Mouse (Mus musculus): ENCODE results near the gene Olfr527. TPM values are rescaled to one million over a fixed set of nuclear protein-coding genes. Genes with fewer than 3 reads are reported as not detected.

Olfr527 gene
- total RNA-seq (2021): not detected in 2 replicates
- long read RNA-seq: 0 reads

DNA sequence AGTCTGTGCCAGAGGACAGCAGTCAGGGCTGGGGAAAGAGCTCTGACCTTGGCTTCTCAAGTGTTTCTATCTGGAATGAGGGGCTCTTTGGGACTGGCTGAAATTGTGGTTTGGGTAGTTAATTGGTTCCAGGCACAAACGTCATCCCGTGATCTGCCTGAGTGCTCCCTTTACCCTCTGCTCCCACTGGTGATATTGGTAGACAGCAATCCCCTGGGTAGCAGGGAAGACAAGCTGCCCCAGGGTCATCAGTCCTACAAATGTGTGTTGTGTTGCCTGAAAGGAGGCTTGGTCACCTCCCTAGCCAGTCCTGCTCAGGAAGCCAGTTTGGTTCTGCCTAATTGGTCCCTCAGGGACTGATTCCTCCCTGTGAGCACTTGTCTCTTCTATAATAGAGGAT lies at the start of gene Olfr527:
TSS of gene Olfr527 (plus strand) at position 301 of the 400 bp plus-strand sequence.
- no peak for DNase-seq

DNA sequence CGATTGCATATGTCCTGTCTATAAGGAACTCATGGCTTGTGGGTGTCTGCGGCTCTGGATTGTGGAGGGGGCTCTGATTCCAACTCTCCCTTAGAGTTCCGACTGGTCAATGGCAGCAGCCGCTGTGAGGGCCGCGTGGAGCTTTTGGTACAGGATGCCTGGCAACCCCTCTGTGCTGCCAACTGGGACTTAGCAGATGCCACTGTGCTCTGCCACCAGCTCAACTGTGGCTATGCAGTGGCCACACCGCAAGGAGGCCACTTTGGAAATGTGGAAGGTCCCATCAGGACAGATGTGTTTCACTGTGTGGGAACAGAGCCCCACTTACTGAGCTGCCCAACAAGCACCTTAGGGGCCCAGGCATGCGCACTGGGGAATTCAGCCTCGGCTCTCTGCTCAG lies 38.1 kb upstream of the Olfr527 start:
- no peak for DNase-seq

DNA sequence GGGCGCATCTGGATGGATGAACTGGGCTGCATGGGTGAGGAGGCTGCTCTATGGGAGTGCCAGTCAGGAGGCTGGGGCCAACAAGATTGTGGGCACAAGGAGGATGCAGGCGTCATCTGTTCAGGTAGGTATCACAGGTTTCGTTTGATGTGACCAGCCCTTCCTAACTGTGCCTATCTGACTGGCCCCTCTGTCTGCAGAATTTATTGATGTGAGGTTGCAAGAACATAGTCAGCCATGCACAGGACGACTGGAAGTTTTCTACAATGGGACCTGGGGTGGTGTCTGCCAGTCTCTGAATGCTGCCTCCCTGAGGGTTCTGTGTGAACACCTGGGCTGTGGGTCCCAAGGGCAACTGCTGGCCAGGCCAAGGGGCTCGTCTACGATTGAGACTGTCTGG lies 36.9 kb upstream of the Olfr527 start:
- no peak for DNase-seq

DNA sequence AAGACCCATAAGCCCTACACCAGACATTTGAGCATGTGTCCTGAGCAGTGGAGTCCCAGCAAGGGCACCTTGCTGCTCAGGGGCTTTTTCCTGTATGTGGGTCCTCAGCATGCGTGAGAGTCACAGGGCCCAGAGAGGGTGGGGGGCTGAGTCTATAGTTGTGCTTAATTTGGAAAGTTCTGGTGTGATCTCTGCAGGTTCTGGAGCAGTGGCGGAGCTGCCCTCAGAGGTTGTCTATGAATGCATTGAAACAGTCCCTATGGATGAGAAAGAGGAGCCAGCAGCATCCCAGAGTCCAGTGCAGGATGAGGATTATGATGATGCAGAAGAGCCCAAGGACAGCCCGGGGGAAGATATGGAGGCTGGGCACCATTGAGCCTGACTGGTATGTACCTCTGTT lies 34.4 kb upstream of the Olfr527 start:
- DNase-seq: no peak

DNA sequence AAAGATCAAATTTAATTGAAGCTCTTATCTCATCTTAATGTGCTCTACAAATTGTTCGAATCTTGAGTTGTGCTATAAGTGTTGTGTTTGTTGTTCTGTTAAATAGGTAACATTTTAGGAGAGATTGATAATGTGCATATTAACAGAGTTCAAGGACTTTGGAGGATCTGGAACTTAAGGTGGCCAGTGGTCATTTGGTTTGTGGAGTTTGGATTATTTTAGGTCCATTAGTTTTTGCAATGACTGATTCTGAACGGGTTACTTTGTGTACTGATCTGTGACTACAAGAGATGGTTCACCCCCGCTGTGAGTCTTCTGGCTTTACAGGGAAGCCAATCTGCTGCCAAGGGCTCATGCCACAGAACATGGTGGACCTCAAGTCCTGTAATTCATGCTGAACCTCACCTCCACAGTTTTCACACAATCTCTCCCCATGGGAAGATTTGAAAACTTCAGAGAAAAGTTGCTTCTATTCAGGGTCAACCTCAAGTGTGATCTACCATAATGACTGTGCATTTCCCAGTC lies 13.9 kb upstream of the Olfr527 start:
- no peak for DNase-seq

DNA sequence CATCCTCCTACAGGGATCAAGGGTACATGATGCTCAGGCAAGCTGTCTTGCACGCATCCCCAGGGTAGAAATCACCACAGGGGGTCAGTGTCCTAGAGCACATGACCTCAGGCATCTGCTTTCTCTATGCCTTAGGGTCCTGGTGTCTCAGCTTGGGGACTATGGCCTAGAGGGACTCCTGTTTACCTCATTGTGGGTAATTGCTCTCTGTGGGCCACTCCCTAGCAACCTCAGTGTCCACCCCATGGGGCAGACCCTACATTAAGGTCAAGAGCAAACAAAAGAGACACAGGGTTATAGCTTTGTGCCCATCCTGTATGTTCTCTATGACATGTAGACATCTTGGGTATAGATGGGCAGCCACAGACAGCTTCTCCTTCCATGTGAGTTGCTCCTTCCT lies 13.3 kb upstream of the Olfr527 start, which contains the start of gene Olfr525:
TSS of gene Olfr525 (plus strand) at position 301 of the 400 bp plus-strand sequence.
- no peak for DNase-seq

DNA sequence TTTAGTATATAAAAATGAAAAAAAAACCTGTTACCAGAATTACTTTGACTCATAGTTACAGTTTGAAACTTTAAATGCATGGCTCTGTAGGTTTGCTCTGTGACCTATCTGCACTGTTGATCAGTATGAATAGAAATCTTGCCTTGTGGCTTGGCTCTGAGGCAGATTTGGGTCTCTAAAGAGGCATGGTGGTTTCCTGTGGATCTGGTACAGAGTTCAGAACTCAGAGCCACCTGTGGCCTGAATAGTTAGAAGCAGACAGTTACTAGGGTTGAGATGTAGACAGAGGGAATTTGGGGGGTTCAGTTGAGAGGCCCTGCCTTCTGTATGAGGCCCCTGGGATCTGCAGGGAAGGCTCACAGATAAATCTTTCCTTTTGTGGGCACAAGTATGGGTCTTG lies 12.7 kb upstream of the Olfr527 start:
- no peak for DNase-seq

DNA sequence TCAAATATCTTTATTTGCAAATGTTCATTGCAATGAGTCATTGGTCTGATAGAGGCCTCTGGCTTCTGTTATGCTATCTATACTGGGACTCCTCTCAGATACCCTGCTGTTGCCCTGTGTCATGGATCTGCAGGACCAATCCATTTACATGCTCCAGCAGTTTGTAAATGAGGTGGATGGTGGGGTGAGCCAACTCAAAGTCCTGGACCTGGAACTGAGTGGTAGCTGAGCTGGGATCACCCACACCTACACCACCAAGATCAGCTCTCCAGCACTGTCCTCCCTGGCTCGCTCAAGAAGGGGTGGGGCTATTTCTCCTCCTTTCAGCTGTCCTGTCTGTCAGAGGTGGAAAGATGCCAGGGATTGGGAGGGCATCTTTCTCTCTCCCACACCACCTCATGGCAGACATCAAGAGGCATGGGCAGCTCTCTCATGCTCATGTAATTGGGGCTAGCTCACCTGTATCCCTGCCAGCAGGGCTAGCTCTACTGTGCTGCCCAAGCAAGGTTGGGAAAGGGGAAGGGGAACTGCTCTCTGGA lies 4.0 kb upstream of the Olfr527 start:
- no peak for DNase-seq

DNA sequence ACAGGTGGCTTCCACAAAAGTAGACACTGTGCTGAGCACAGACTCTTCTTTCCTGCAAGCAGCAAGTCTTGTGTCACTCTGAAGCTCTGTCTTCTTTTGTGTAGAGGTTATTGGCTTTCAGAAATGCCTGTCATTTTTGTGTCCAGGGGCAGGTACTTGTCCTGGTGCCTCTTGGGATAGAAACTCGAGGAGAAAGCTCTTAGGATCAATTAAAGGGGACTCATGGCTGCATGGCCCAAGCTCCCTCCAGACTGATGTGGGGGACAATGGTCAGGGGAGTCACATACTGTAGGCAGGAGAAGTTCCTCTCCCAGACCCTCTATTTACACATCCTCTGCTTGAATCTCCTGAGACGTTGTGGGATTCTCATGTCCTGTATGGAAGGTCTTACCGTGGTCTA lies 27.8 kb downstream of the Olfr527 start, which contains the start of gene Olfr60:
TSS of gene Olfr60 (minus strand) at position 101 of the 400 bp plus-strand sequence.
- DNase-seq: no peak

DNA sequence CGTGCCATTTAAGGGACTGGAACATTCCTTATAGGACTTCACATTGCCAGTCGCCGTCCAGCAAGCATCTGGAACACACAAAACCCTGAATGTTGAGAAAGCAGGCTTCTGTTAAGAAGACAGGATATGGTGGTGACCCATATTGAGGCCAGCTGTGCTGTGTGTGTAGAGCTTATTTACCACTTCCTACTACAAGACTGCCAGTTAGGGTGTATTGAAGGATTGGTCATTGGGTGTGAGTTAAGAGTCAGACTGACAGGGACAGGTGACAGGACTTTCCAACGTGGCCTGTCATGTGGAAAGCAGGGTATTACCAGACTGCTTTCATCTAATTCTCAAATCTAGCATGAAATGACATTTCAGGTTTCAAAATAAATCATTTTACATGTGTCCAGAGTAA lies 40.5 kb downstream of the Olfr527 start:
- DNase-seq: no peak

DNA sequence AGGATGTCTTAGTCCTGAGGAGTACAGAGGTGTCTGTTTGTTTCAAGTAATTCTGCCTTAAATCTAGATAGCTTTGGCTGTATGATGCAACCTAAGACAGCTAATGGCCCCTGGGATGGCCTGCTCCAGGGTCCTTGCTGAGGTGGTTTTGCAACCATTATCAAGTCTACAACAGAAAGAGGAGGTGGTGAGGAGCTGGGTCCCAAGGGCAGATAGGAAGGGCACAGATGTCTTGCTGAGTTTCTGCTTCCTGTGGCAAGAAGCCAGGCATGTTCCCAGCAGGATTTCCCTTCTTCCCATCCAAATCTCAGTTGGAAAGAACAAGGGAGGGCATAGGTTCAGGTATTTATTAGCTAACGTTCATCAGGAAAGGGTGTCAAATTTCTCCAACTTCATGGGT lies 42.4 kb downstream of the Olfr527 start, which contains the start of gene Olfr530:
TSS of gene Olfr530 (minus strand) at position 101 of the 400 bp plus-strand sequence.
- no peak for DNase-seq

DNA sequence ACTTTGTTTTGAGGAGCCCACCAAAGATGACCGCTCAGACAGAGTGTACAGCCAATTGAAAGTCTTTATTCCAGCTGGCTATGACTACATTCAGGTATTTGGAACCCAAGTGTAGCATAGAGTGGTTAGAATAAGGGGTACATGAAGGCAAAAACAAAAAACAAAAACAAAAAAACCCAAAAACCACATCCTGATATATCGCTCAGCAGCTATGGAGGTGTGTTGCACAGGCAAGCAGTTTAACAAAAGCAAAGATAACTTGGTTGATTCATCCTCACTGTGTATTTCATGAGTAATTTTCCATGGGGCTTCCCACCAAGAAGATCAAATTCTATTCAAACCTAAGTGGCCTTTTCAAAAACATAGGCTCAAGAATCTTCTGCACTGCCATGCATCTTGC lies 43.1 kb downstream of the Olfr527 start:
- no peak for DNase-seq

Other genes starting within 250 kb of the Olfr527 start
- gene Prap1, start 240.6 kb upstream of the Olfr527 start, total RNA-seq (2021): not detected in 2 replicates
- 68.5 and 85.2 TPM in 2 replicates for gene Fuom, start 231.6 kb upstream of the Olfr527 start, total RNA-seq (2021)
- 30.3 and 33.5 TPM in 2 replicates for gene Paox, start 218.2 kb upstream of the Olfr527 start, total RNA-seq (2021)
- 435 and 524 TPM in 2 replicates for gene Echs1, start 217.5 kb upstream of the Olfr527 start, total RNA-seq (2021)
- gene Mtg1, start 196.5 kb upstream of the Olfr527 start, total RNA-seq (2021): 35.9 and 39.5 TPM in 2 replicates
- gene Sprn, start 179.1 kb upstream of the Olfr527 start, total RNA-seq (2021): 0.76 and 0.79 TPM in 2 replicates
- gene Olfr522, start 169.3 kb upstream of the Olfr527 start, total RNA-seq (2021): not detected in 2 replicates
- not detected in 2 replicates for gene Olfr523, start 160.8 kb upstream of the Olfr527 start, total RNA-seq (2021)
- gene Olfr524, start 128.1 kb upstream of the Olfr527 start, total RNA-seq (2021): not detected in 2 replicates
- not detected in 2 replicates for gene Cd163l1, start 115.8 kb upstream of the Olfr527 start, total RNA-seq (2021)
- not detected in 2 replicates for gene 5830411N06Rik, start 86.7 kb upstream of the Olfr527 start, total RNA-seq (2021)
- gene Olfr525, start 13.2 kb upstream of the Olfr527 start, total RNA-seq (2021): not detected in 2 replicates
- not detected in 2 replicates for gene Olfr60, start 27.7 kb downstream of the Olfr527 start, total RNA-seq (2021)
- not detected in 2 replicates for gene Olfr530, start 42.3 kb downstream of the Olfr527 start, total RNA-seq (2021)
- not detected in 2 replicates for gene Olfr531, start 68.9 kb downstream of the Olfr527 start, total RNA-seq (2021)
- gene Olfr532, start 87.6 kb downstream of the Olfr527 start, total RNA-seq (2021): not detected in 2 replicates
- gene Olfr533, start 129.4 kb downstream of the Olfr527 start, total RNA-seq (2021): not detected in 2 replicates
- gene Olfr535, start 150.2 kb downstream of the Olfr527 start, total RNA-seq (2021): not detected in 2 replicates
- gene Olfr536, start 173.4 kb downstream of the Olfr527 start, total RNA-seq (2021): not detected in 2 replicates
- gene Olfr538, start 233.9 kb downstream of the Olfr527 start, total RNA-seq (2021): not detected in 2 replicates

Measured in adrenal gland, postnatal 25 days (tissue).